Mouse (Mus musculus) CH12.LX (cell line): ENCODE data around the gene Ppp2r3a.

Experiments
- CHD2 ChIP-seq: IDR thresholded peaks from 2 replicates; pipeline ENCODE4 v1.6.1; 2011; ENCODE audit warnings: low read length, improper control_type of control experiment
- CTCF ChIP-seq, 2 experiments: IDR thresholded peaks in 1 of 2; conservative IDR thresholded peaks in 1 of 2; 2 replicates each; pipeline ENCODE4 v1.5.1; 2011 to 2012; ENCODE audit warnings: low read depth in 2 of 2, low read length in 2 of 2, improper control_type of control experiment in 1 of 2, inconsistent platforms in 1 of 2, mild to moderate bottlenecking in 1 of 2, moderate library complexity in 1 of 2
- E2F4 ChIP-seq: IDR thresholded peaks from 2 replicates; pipeline ENCODE4 v1.6.1; 2011; ENCODE audit warnings: low read depth, low read length, improper control_type of control experiment; ENCODE audit not compliant: insufficient replicate concordance
- MAX ChIP-seq: IDR thresholded peaks from 2 replicates; pipeline ENCODE4 v1.6.1; 2011; ENCODE audit warnings: low read length, improper control_type of control experiment
- MAZ ChIP-seq: IDR thresholded peaks from 2 replicates; pipeline ENCODE4 v1.6.1; 2012; ENCODE audit warnings: low read depth, mild to moderate bottlenecking, inconsistent platforms, low read length, improper control_type of control experiment, moderate library complexity
- POLR2AphosphoS2 ChIP-seq: IDR thresholded peaks from 2 replicates; pipeline ENCODE4 v1.6.1; 2011; ENCODE audit warnings: low read depth, low read length, improper control_type of control experiment
- USF2 ChIP-seq: conservative IDR thresholded peaks from 2 replicates; pipeline ENCODE4 v1.6.1; 2011; ENCODE audit warnings: low read depth, low read length, improper control_type of control experiment

DNA sequence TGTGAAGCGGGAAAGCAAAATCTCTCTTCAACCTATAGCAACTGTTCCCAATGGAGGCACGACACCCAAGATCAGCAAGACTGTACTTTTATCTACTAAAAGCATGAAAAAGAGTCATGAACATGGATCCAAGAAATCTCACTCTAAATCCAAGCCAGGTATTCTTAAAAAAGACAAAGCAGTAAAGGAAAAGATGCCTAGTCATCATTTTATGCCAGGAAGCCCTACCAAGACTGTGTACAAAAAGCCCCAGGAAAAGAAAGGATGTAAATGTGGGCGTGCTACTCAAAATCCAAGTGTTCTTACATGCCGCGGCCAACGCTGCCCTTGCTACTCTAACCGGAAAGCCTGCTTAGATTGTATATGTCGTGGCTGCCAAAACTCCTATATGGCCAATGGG lies 150.0 kb downstream of the Ppp2r3a start:
- TF ChIP-seq CTCF (conservative IDR thresholded peaks at IDR 0.05 in 1 of 2, IDR thresholded peaks at IDR 0.05 in 1 of 2; ENCODE audit: low read depth in 2 of 2, low read length in 2 of 2) (no peak), POLR2AphosphoS2 (no peak), E2F4 (no peak), MAZ (no peak), USF2 (no peak), MAX (no peak), CHD2 (no peak)
